Mouse (Mus musculus) adrenal gland, adult (tissue): ENCODE measurements at regions not wholly inside any gene's neighbourhood (a gene's known extent, or its start where the extent isn't known, plus 50 kb on each side); places are given as distances from the start of the nearest gene placed in this dataset.

Experiments used
- DNase-seq, 2 experiments: peaks; one replicate each; pipeline ENCODE4 v3.0.0; 2022 to 2023; ENCODE audit warnings: low spot score in 1 of 2; ENCODE audit not compliant: inconsistent age in 2 of 2

DNA sequence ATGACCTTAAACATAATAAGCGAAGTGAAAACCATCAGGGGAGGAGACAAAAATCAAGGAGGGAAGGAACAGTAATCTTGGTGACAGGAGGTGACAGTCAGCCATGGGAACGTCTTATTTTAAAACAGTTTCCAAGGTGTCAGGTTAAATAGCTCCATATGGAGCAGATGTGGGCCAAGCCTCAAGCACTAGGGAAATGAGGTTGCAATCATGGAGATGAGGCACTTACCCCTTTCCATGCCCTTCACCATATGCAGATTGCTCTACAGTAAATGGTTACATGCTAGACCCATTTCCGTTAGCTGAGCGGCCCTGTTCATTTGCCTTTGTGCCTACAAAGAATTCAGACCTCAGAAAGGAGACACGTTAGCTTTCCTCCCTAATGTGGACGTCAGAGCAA, 204.8 kb upstream of the Gm6793 start:
- no peak for DNase-seq

DNA sequence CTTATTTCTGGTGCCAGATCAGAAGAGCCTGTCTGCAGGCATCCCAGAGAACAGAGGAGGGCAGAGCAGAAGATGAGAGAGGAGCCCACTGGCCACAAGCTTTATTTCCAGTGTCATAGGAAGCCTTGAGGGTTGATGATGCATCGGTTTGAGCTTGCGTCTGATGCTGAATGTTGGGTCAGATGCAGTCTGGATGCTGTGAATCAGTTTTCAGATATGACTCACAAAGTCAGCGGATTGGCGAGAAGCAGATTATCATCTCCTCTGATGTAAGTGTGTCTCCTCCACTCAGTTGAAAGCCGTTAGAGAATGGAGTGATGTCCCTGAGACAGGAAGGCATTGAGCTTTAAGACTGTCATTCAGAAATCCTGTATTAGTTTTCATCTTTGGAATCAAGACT, 197.3 kb upstream of the Gm6793 start:
- no peak for DNase-seq

DNA sequence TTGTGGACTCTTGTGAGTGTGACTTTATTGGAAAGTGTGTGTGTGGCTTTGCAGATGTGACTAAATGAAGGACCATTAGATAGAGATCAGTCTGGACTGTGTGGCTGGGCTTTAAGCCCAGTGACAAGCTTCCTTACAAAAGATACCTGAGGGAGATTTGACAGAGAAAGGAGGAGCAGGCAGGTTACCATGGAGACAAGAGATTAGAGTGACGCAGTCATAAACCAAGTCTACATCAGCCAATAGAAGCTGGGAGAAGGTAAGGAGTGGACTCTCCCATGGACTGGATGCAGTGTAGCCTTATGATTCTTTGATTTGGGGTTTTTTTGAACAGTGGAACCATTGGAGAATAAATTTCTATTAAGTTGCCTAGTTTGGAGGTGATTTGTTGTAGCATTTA, 181.6 kb upstream of the Gm6793 start:
- DNase-seq, result no peak

GRCm38 (mm10) chr8:112195880-112196279, 181.0 kb upstream of the Gm6793 start:
- no peak for DNase-seq

- DNase-seq, result peak in 1 of 2 experiments; percentile 27
Measured at GRCm38 (mm10) chr8:112191846-112192245, 177.0 kb upstream of the Gm6793 start.

DNA sequence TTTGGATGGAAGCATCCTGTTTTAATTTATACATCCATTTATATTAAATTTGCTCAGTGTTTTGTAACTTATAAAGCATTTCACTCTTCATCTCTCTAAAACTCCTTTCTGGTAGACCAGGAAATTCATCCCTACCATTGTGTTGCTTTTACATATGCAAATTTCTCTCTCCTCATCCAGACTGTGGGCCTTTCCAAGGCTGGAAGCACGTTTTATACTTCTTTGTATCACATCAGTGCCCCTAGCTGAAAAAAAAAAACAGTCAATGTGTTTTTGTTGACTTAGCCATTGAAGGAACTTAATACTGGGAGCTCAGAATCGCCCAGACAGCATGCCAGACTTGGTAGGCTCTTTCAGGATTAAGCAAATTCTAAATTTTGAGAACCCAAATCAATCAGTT, 174.9 kb upstream of the Gm6793 start:
- DNase-seq, result no peak

- DNase-seq, result no peak
Measured at GRCm38 (mm10) chr8:112170184-112170583, 155.3 kb upstream of the Gm6793 start.

- DNase-seq, result no peak
Measured at GRCm38 (mm10) chr8:112156656-112157055, 141.8 kb upstream of the Gm6793 start.

DNA sequence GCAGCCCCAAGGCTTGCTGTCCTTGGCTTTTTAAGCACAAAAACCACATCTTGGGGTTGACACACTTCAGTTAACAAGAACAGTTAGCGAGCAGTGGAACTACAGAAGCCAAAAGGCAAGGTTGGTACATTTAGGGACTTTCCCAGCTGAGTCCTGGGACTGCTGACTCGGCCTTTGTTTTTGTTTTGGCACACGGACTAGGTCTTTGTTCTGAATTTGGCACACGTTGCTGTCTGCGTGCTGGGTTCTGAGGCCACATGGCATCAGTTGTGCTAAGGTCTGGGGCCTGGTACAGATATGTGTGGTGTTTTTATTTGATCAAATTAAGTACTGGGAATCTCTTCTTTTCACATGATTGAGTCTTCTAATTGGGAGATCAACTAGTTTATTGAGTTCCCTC, 124.1 kb upstream of the Gm6793 start:
- DNase-seq, result no peak

DNA sequence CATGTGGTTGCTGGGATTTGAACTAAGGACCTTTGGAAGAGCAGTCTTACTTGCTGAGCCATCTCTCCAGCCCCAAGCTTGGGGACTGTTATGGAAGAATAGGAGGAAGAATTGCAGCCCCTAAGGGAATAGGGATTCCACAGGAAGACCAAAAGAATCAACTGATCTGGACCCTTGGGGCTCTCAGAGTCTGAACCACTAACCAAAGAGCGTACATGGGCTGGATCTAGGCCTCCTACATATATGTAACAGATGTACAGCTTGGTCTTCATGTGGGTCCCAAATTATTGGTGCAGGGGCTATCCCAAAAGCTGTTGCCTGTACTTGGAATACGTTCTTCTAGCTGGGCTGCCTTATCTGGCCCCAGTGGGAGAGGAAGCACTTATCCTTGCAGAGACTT, 115.4 kb upstream of the Gm6793 start:
- DNase-seq, result no peak

DNA sequence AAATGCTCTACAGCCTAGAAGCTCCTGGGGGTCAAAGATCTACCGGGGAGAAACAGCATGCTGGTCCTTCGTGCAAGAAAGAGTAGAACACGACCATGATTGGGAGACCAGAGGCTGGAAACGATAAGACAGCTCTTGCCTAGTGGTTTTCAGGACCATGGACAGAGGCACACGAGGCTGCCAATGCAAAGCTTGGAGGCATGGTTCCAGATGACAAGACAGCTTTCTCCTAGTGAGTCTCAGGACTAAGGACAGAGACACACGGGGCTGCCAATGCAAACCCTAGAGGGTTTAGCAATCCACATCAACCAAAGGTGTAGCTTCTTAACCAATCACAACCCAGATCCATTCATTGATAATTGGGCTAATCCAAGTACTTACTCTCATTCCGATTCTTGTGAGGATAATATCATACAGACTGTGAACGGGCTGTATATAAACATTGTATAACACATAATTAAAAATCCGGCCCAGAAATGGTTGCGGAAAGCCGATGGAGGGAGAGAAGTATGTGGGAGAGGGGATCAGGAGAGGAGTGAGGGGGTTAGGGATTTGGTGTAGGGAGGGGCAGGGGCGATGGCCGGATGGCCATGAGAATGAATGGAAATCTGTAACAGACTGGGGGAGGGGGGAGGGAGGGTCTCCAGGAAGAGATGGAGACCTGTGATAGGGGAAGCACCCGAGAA, 114.1 kb upstream of the Gm6793 start:
- DNase-seq, result peak; percentile 23 to 65

DNA sequence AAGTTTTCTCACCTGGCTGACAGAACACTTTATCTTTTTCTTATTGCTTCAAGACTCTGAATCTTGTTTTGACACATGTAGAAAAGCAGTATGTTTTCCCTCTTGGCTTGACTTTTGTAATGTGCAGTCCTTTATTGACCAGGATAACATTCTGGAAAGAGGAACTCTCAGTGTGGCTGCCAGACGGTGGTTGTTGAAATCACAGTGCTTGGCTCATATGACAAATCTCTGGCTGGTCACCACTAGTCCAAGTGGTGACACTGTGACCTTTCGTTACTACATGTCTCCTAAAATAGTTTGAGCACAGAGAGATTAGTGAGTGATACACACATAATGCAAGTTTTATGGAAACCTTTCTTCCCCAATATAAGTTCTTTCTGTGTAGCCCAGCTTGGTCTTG, 97.1 kb upstream of the Gm6793 start:
- no peak for DNase-seq

DNA sequence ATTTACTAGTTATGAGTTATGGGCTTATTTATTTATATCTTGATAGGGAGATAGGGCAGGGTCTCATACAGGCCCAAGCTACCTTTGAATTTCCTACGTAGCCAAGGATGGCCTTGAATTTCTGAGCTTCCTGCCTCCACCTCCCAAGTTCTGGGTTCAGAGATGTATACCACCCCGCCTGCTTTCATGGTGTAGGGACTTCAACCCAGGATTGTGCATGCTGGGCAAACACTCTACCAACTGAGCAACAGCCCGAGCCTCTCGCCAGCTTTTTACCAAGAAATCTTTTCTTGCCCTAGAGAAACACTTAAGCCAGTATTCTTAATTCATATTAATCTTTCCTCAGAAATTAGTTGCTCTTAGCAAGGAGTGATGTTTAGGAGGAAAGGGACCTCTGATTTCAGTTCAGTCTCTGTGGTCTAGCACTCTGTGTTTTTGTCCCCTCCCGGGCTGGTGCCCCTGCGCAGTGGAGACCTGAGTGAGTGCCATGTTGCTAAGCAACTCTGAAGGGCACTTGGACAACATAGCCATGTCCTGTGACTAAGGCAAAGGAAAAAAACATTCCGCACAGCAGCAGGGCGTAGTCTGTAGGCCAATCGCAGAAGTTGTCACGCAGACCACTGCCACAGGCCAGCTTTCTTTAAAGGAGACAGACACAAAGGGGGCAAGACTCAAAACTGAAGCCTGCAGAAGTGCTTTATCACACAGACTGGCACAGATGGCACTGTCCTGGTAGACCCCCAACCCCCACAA, 83.2 kb upstream of the Gm6793 start:
- peak; percentile 25 to 51 for DNase-seq

DNA sequence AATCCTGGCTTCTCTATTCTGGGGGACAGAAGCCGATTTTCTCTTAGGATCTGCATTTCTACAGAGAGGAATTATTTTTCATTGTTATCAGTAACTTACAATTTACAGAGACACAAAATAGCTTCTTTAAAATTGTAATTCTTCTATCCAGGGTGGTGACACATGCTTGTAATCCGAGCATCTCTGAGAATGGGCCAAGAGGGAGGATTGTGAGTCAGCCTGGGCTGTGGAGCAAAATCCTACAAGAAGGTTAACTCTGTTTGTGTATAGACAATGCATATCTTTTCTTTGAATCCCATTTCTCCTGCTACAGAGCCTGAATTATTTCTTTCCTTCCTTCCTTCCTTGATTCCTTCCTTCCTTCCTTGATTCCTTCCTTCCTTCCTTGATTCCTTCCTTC, 80.0 kb upstream of the Gm6793 start:
- no peak for DNase-seq

GRCm38 (mm10) chr8:112093554-112093953, 78.7 kb upstream of the Gm6793 start:
- DNase-seq, result no peak

GRCm38 (mm10) chr8:112092831-112093230, 78.0 kb upstream of the Gm6793 start:
- no peak for DNase-seq

- no peak for DNase-seq
Measured at GRCm38 (mm10) chr8:112078621-112079020, 63.8 kb upstream of the Gm6793 start.

DNA sequence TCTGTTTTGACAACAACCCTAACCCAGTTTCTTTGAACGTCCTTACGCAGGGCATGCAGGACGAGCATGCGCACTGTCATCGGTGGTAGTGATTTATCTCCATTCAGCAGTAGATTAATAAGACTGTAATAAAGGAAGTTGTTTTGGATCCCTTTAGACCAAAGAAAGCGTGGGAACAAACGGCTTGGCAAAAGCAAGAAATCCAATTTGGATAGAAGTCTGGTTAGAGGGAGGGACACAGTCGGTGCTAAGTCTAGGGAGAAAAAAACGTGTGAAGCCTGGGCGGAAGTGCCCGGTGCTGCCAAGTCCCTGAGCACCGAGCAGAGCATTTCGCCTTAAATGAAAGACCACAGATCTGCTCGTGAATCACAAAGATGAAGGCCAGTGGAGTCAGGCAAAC, 57.4 kb upstream of the Gm6793 start:
- no peak for DNase-seq

DNA sequence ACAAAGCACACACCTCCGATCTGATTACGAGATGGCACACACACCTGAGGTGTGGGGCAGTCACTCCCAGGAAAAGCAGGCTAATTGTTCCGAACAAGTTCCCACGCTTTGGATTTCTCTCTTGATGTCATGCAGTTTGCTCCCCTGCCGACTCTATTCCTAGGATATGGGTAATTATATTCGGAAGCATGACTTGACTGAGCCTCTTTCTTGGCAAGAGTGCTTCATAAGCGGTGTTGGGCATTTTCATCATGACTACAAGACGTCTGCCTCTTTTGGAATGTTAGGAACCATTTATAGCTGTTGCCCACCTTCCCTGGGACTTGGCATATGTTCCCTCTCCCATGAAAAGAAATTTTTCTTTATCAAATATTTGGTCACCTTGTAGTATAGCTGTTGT, 55.4 kb upstream of the Gm6793 start:
- DNase-seq, result no peak
